Mouse (Mus musculus) olfactory bulb, adult 2 months (tissue): ENCODE measurements around the gene Gm6268.

Source experiments
- CTCF ChIP-seq: fragments of 200-500 bp; IDR thresholded peaks from 2 replicates; pipeline ENCODE4 v1.5.1; 2012; ENCODE audit warnings: low read depth, mild to moderate bottlenecking, low read length, moderate library complexity; ENCODE audit not compliant: insufficient read depth
- POLR2A ChIP-seq: fragments of 200-500 bp; IDR thresholded peaks from 2 replicates; pipeline ENCODE4 v1.6.1; 2012; ENCODE audit warnings: mild to moderate bottlenecking, low read depth, low read length, moderate library complexity; ENCODE audit not compliant: insufficient read depth

DNA sequence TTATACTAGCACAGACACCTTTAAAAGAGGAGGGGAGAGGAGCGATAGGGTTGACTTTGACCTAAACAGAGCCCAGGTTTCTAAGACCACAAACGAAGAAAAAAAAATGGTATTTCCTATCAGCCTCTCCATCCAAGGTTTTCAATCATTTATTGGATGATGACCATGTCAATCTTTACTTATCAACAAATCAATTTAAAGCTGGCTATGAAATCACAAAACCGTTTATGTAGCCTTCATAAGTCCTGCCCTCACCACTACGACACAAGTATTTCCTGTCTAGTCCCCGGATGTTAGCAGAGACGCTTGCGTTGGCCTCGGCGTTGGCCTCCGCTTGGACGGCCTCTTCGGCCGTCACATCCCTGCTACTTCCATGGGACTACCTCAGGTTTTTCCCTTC lies at the start of gene Gm6268:
- TF ChIP-seq POLR2A: no peak
- TF ChIP-seq CTCF: no peak
